Mouse (Mus musculus) myocyte (in vitro differentiated cells): ENCODE results near the gene Cntrob. TPM values are rescaled to one million over a fixed set of nuclear protein-coding genes. Genes with fewer than 3 reads are reported as not detected.
A peak's percentile ranks its signal among the peaks of the same experiment; 100 is the strongest.

Source experiments
- H3K27me3 ChIP-seq: one replicate; pipeline ENCODE4 v1.6.1; 2011; ENCODE audit not compliant: control insufficient read depth, insufficient read depth, insufficient read length
- H3K36me3 ChIP-seq: one replicate; pipeline ENCODE4 v1.6.1; 2011; ENCODE audit not compliant: control insufficient read depth, insufficient read depth
- H3K4me2 ChIP-seq: one replicate; pipeline ENCODE4 v1.6.1; 2011; ENCODE audit warnings: low read depth, control low read depth
- H3K4me3 ChIP-seq: one replicate; pipeline ENCODE4 v1.5.1; 2011; ENCODE audit warnings: mild to moderate bottlenecking, control low read depth, moderate library complexity
- H3K79me2 ChIP-seq: one replicate; pipeline ENCODE4 v1.6.1; 2011; ENCODE audit not compliant: control insufficient read depth, insufficient read depth
- H3ac ChIP-seq: one replicate; pipeline ENCODE4 v1.6.1; 2011; ENCODE audit not compliant: control insufficient read depth, insufficient read length
- CEBPB ChIP-seq: IDR thresholded peaks from 2 replicates; pipeline ENCODE4 v1.6.1; 2011; ENCODE audit warnings: mild to moderate bottlenecking, moderate library complexity; ENCODE audit not compliant: poor library complexity, insufficient read depth, severe bottlenecking
- E2F4 ChIP-seq: IDR thresholded peaks from one replicate; pipeline ENCODE4 v1.6.1; 2011; ENCODE audit warnings: mild to moderate bottlenecking, control low read depth, moderate library complexity; ENCODE audit not compliant: insufficient read depth
- MAX ChIP-seq: IDR thresholded peaks from one replicate; pipeline ENCODE4 v1.6.1; 2011; ENCODE audit warnings: low read depth, mild to moderate bottlenecking, control low read depth
- MYOD1 ChIP-seq, 3 experiments: IDR thresholded peaks; one replicate each; pipeline ENCODE4 v1.6.1; 2011; ENCODE audit warnings: control low read depth in 2 of 3, low read depth in 2 of 3, mild to moderate bottlenecking in 2 of 3, moderate library complexity in 1 of 3; ENCODE audit not compliant: insufficient read length in 2 of 3, control insufficient read depth in 1 of 3
- MYOG ChIP-seq, 3 experiments: IDR thresholded peaks; one replicate each; pipeline ENCODE4 v1.6.1; 2011; ENCODE audit warnings: control low read depth in 2 of 3, low read depth in 2 of 3, mild to moderate bottlenecking in 2 of 3; ENCODE audit not compliant: insufficient read length in 2 of 3, control insufficient read depth in 1 of 3, insufficient read depth in 1 of 3
- POLR2A ChIP-seq: IDR thresholded peaks from one replicate; pipeline ENCODE4 v1.6.1; 2011; ENCODE audit warnings: low read depth, mild to moderate bottlenecking, control low read depth, moderate library complexity; ENCODE audit not compliant: insufficient read length
- POLR2AphosphoS2 ChIP-seq: IDR thresholded peaks from one replicate; pipeline ENCODE4 v1.6.1; 2011; ENCODE audit warnings: low read depth, control low read depth; ENCODE audit not compliant: insufficient read length
- REST ChIP-seq: IDR thresholded peaks from one replicate; pipeline ENCODE4 v1.6.1; 2011; ENCODE audit warnings: mild to moderate bottlenecking, control low read depth, moderate library complexity; ENCODE audit not compliant: insufficient read depth, insufficient read length
- SRF ChIP-seq: IDR thresholded peaks from one replicate; pipeline ENCODE4 v1.6.1; 2011; ENCODE audit warnings: low read depth; ENCODE audit not compliant: control insufficient read depth, insufficient read length
- TCF12 ChIP-seq: IDR thresholded peaks from one replicate; pipeline ENCODE4 v1.6.1; 2011; ENCODE audit warnings: mild to moderate bottlenecking, control low read depth; ENCODE audit not compliant: poor library complexity, insufficient read depth, severe bottlenecking
- TCF3 ChIP-seq: IDR thresholded peaks from one replicate; pipeline ENCODE4 v1.6.1; 2011; ENCODE audit warnings: low read depth, control low read depth; ENCODE audit not compliant: insufficient read length
- USF1 ChIP-seq: IDR thresholded peaks from one replicate; pipeline ENCODE4 v1.6.1; 2011; ENCODE audit warnings: low read depth, mild to moderate bottlenecking, control low read depth, moderate library complexity
- polyA plus RNA-seq: library from polyadenylated mRNA; unstranded; fragments of >200 nt; fragmentation: generic; extraction: Trizol; gene quantifications from one replicate; pipeline ENCODE4 v1.2.1, GENCODE M21; 2012; ENCODE audit warnings: missing spikeins

Cntrob gene
- 10.3 TPM for polyA plus RNA-seq

GRCm38 (mm10) chr11:69323667-69324111 lies at the start of gene Cntrob, which contains the start of gene Trappc1:
Gene Cntrob (minus strand): TSS chr11:69323775.
Gene Trappc1 (plus strand): TSS chr11:69323980.
- no peaks in the 10 kb centered on the region for H3K27me3 ChIP-seq
- peaks cover 11% of the 10 kb centered on the region for H3K79me2 ChIP-seq
- H3K36me3 ChIP-seq = no peaks in the 10 kb centered on the region
- peak within 1 kb of the TSS; percentile 10 for H3ac ChIP-seq
- H3K4me2 ChIP-seq = peak within 1 kb of the TSS; percentile 85
- TF ChIP-seq MYOD1 (IDR thresholded peaks at IDR 0.05; ENCODE audit: control insufficient read depth in 1 of 3, insufficient read length in 2 of 3, low read depth in 2 of 3) = peak in 1 of 3 experiments; percentile 0
- peak; percentile 41 for TF ChIP-seq SRF
- TF ChIP-seq E2F4 = peak; percentile 74
- TF ChIP-seq POLR2AphosphoS2 = peak; percentile 97
- peak; percentile 62 for TF ChIP-seq CEBPB
- no peak for TF ChIP-seq USF1
- no peak for TF ChIP-seq MYOG (IDR thresholded peaks at IDR 0.05; ENCODE audit: control insufficient read depth in 1 of 3, insufficient read depth in 1 of 3, insufficient read length in 2 of 3, low read depth in 2 of 3)
- TF ChIP-seq POLR2A = peak; percentile 94
- peak within 1 kb of the TSS; percentile 56 for H3K4me3 ChIP-seq

GRCm38 (mm10) chr11:69372780-69373170 lies 49.2 kb upstream of the Cntrob start:
- Histone ChIP-seq H3K4me2 (no peak overlapping the region), H3ac (no peak overlapping the region), H3K36me3 (no peaks in the 10 kb centered on the region), H3K79me2 (no peaks in the 10 kb centered on the region), H3K27me3 (no peaks in the 10 kb centered on the region), H3K4me3 (no peak overlapping the region)
- no peak for TF ChIP-seq USF1

GRCm38 (mm10) chr11:69372056-69372779 lies 48.6 kb upstream of the Cntrob start:
- H3K4me2 ChIP-seq = peak overlapping the region; percentile 0
- TF ChIP-seq E2F4 (no peak), MYOD1 (IDR thresholded peaks at IDR 0.05; ENCODE audit: control insufficient read depth in 1 of 3, insufficient read length in 2 of 3, low read depth in 2 of 3) (peak in 2 of 3 experiments; percentile 9 to 40)

GRCm38 (mm10) chr11:69371601-69372000 lies 48.0 kb upstream of the Cntrob start:
- H3ac ChIP-seq = no peak overlapping the region
- peak in 2 of 3 experiments; percentile 11 to 54 for TF ChIP-seq MYOD1 (IDR thresholded peaks at IDR 0.05; ENCODE audit: control insufficient read depth in 1 of 3, insufficient read length in 2 of 3, low read depth in 2 of 3)
- TF ChIP-seq POLR2A = no peak
- no peak for TF ChIP-seq TCF3
- no peak for TF ChIP-seq TCF12
- TF ChIP-seq CEBPB = no peak
- TF ChIP-seq POLR2AphosphoS2 = peak; percentile 52
- TF ChIP-seq SRF = no peak
- peak in 1 of 3 experiments; percentile 2 for TF ChIP-seq MYOG (IDR thresholded peaks at IDR 0.05; ENCODE audit: control insufficient read depth in 1 of 3, insufficient read depth in 1 of 3, insufficient read length in 2 of 3, low read depth in 2 of 3)
- no peak for TF ChIP-seq USF1
- TF ChIP-seq E2F4 = no peak
- no peak overlapping the region for H3K4me3 ChIP-seq
- H3K4me2 ChIP-seq = no peak overlapping the region
- no peaks in the 10 kb centered on the region for H3K79me2 ChIP-seq
- no peaks in the 10 kb centered on the region for H3K27me3 ChIP-seq
- H3K36me3 ChIP-seq = no peaks in the 10 kb centered on the region

More at GRCm38 (mm10) chr11:69372056-69372779, 48.6 kb upstream of the Cntrob start:
- Histone ChIP-seq H3K79me2 (no peaks in the 10 kb centered on the region), H3K27me3 (no peaks in the 10 kb centered on the region), H3K4me3 (no peak overlapping the region), H3ac (no peak overlapping the region), H3K36me3 (no peaks in the 10 kb centered on the region)

GRCm38 (mm10) chr11:69370817-69371215 lies 47.2 kb upstream of the Cntrob start:
- Histone ChIP-seq H3ac (no peak overlapping the region), H3K36me3 (no peaks in the 10 kb centered on the region), H3K27me3 (no peaks in the 10 kb centered on the region), H3K4me3 (no peak overlapping the region), H3K79me2 (no peaks in the 10 kb centered on the region), H3K4me2 (peak overlapping the region; percentile 53)
- no peak for TF ChIP-seq CEBPB
- TF ChIP-seq POLR2AphosphoS2 = no peak
- TF ChIP-seq USF1 = no peak
- TF ChIP-seq MYOD1 (IDR thresholded peaks at IDR 0.05; ENCODE audit: control insufficient read depth in 1 of 3, insufficient read length in 2 of 3, low read depth in 2 of 3) = no peak
- TF ChIP-seq MAX = no peak
- no peak for TF ChIP-seq TCF12
- TF ChIP-seq REST = no peak
- no peak for TF ChIP-seq E2F4
- no peak for TF ChIP-seq TCF3
